8 mouse cellular contexts compared by ENCODE assay signal in the genomic region with DNA sequence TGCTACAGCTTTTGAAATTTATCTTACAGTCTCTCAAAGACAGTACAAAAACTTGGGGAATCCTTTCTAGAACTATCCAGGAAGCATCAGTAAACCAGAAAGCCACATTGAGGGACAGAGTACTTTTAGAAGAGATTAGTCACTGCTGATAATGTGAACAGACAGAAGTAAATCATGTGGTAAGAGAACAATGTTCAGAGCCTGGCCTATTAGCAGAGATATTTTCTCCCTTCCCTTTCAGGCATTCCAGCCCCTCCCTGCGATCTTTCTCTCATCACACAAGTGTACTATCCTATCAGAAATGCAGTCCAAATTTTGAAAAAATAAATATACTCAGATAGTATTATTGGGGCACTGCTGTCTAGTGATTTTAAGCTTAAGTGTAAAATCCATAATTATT. TPM values are rescaled to one million over a fixed set of nuclear protein-coding genes. Genes with fewer than 3 reads are reported as not detected.
DNase-seq lines count a peak whose midpoint lies in the region; ATAC-seq lines count a peak whose summit lies in the region.

No protein-coding gene starts in this region.

- no peaks in the 10 kb centered on the region for H3K36me3 ChIP-seq in heart, embryonic 11.5 days (ENCODE audit: control insufficient read depth, insufficient read depth, low read length)
- H3K36me3 ChIP-seq in forebrain, embryonic 14.5 days (ENCODE audit: control insufficient read depth, insufficient read depth, low read length) = no peaks in the 10 kb centered on the region
- no peaks in the 10 kb centered on the region for H3K36me3 ChIP-seq in liver, embryonic 15.5 days (replicated peaks)

- WGBS in heart, embryonic 11.5 days (ENCODE audit: insufficient replicate concordance) = 83% methylated on average over 1 of the region's 1 CpGs
- 82% methylated on average over 1 of the region's 1 CpGs for WGBS in forebrain, embryonic 14.5 days
- 31% methylated on average over 1 of the region's 1 CpGs for WGBS in liver, embryonic 15.5 days (ENCODE audit: insufficient replicate concordance)

- H3K27me3 ChIP-seq in heart, embryonic 11.5 days (ENCODE audit: control insufficient read depth, insufficient read depth, low read length) = no peaks in the 10 kb centered on the region
- H3K27me3 ChIP-seq in forebrain, embryonic 14.5 days (replicated peaks; ENCODE audit: control insufficient read depth, insufficient read depth, low read length) = no peaks in the 10 kb centered on the region
- H3K27me3 ChIP-seq in liver, embryonic 15.5 days = no peaks in the 10 kb centered on the region

- H3K4me3 ChIP-seq in heart, embryonic 11.5 days (ENCODE audit: low read depth, low read length) = peak overlapping the region; percentile 61
- H3K4me3 ChIP-seq in forebrain, embryonic 14.5 days (ENCODE audit: low read depth, low read length) = peak overlapping the region; percentile 50
- peak overlapping the region; percentile 52; the same call in 1 of the 2 replicates for H3K4me3 ChIP-seq in liver, embryonic 15.5 days (replicated peaks)

- no peak for ATAC-seq in heart, embryonic 11.5 days (replicated peaks; ENCODE audit: insufficient number of reproducible peaks, low FRiP score, low TSS enrichment)
- ATAC-seq in forebrain, embryonic 14.5 days = no peak
- no peak for ATAC-seq in liver, embryonic 15.5 days (ENCODE audit: insufficient read depth)
- no peak for ATAC-seq in megakaryocyte progenitor cell, adult 5-6 weeks (replicated peaks; ENCODE audit: poor library complexity)

- H3K4me2 ChIP-seq in heart, embryonic 11.5 days = peak overlapping the region; percentile 68
- peak overlapping the region; percentile 64 for H3K4me2 ChIP-seq in forebrain, embryonic 14.5 days (ENCODE audit: low read length)
- H3K4me2 ChIP-seq in liver, embryonic 15.5 days = 0 out of 2 replicates have a peak overlapping the region, but pooled peaks have one; percentile 62

- no peaks in the 10 kb centered on the region for H3K4me1 ChIP-seq in heart, embryonic 11.5 days (ENCODE audit: control insufficient read depth, insufficient read depth, low read length)
- peaks cover 3% of the 10 kb centered on the region for H3K4me1 ChIP-seq in forebrain, embryonic 14.5 days (ENCODE audit: control insufficient read depth, insufficient read depth, low read length)
- peaks cover 4% of the 10 kb centered on the region for H3K4me1 ChIP-seq in liver, embryonic 15.5 days (replicated peaks)

- H3K27ac ChIP-seq in heart, embryonic 11.5 days (ENCODE audit: low read depth, low read length) = no peak overlapping the region
- no peak overlapping the region for H3K27ac ChIP-seq in forebrain, embryonic 14.5 days (ENCODE audit: low read depth, low read length)
- no peak overlapping the region for H3K27ac ChIP-seq in liver, embryonic 15.5 days (replicated peaks)

- H3K9me3 ChIP-seq in heart, embryonic 11.5 days (replicated peaks; ENCODE audit: control insufficient read depth, low read length) = no peaks in the 10 kb centered on the region
- no peaks in the 10 kb centered on the region for H3K9me3 ChIP-seq in forebrain, embryonic 14.5 days (replicated peaks; ENCODE audit: control insufficient read depth, low read length)
- no peaks in the 10 kb centered on the region for H3K9me3 ChIP-seq in liver, embryonic 15.5 days (replicated peaks)

- no peak for DNase-seq in heart, postnatal 4 days
- DNase-seq in A20 (ENCODE audit: low read depth, low spot score) = peak; percentile 8
- no peak for DNase-seq in forebrain, embryonic 14.5 days (ENCODE audit: low spot score)
- no peak for DNase-seq in cerebellum, adult 18-20 months
- no peak for DNase-seq in thymus, adult 18-20 months

- H3K9ac ChIP-seq in heart, embryonic 11.5 days (ENCODE audit: low read depth, low read length) = no peak overlapping the region
- peak overlapping the region; percentile 71 for H3K9ac ChIP-seq in forebrain, embryonic 14.5 days (ENCODE audit: low read length)
- H3K9ac ChIP-seq in liver, embryonic 15.5 days = no peak overlapping the region

RNA-seq across cellular contexts. Expression of a gene that starts 0.9 kb away (rescaled TPM):
- polyA plus RNA-seq in heart, embryonic 11.5 days (2014; fragmentation: Nextera tagmentation; extraction: Ambion mirVana) = 2.4 and 2.9 TPM in 2 replicates
- 1 to 10 TPM; 6.1 to 6.4 TPM for total RNA-seq in heart, postnatal 4 days (2021)
- 4.4 and 5.6 TPM in 2 replicates for polyA plus RNA-seq in forebrain, embryonic 14.5 days (2014; fragmentation: Nextera tagmentation; extraction: Ambion mirVana)
- 1.4 and 1.5 TPM in 2 replicates for polyA plus RNA-seq in liver, embryonic 15.5 days (2015; fragmentation: Nextera tagmentation; extraction: Ambion mirVana)
- total RNA-seq in megakaryocyte progenitor cell, adult 5-6 weeks (2015) = 19.3 TPM in 2 replicates
- total RNA-seq in megakaryocyte progenitor cell, adult 5-6 weeks (2017) = 12.3 and 20.4 TPM in 2 replicates

RNA-seq across cellular contexts. Expression of a gene that starts 26.9 kb away (rescaled TPM):
- polyA plus RNA-seq in heart, embryonic 11.5 days (2014; fragmentation: Nextera tagmentation; extraction: Ambion mirVana) = 3.6 and 4.7 TPM in 2 replicates
- total RNA-seq in heart, postnatal 4 days (2021) = 1 to 10 TPM; 2.5 to 2.8 TPM
- polyA plus RNA-seq in forebrain, embryonic 14.5 days (2014; fragmentation: Nextera tagmentation; extraction: Ambion mirVana) = 9.8 and 11.8 TPM in 2 replicates
- polyA plus RNA-seq in liver, embryonic 15.5 days (2015; fragmentation: Nextera tagmentation; extraction: Ambion mirVana) = 0.96 and 1.3 TPM in 2 replicates
- 8.0 and 9.5 TPM in 2 replicates for total RNA-seq in megakaryocyte progenitor cell, adult 5-6 weeks (2015)
- 6.7 and 8.7 TPM in 2 replicates for total RNA-seq in megakaryocyte progenitor cell, adult 5-6 weeks (2017)

RNA-seq across cellular contexts. Expression of a gene that starts 41.2 kb away (rescaled TPM):
- polyA plus RNA-seq in heart, embryonic 11.5 days (2014; fragmentation: Nextera tagmentation; extraction: Ambion mirVana) = 6.8 and 9.6 TPM in 2 replicates
- total RNA-seq in heart, postnatal 4 days (2021) = 1 to 10 TPM; 7.5 to 8.2 TPM
- 9.9 and 15.0 TPM in 2 replicates for polyA plus RNA-seq in forebrain, embryonic 14.5 days (2014; fragmentation: Nextera tagmentation; extraction: Ambion mirVana)
- polyA plus RNA-seq in liver, embryonic 15.5 days (2015; fragmentation: Nextera tagmentation; extraction: Ambion mirVana) = 1.8 and 2.0 TPM in 2 replicates
- total RNA-seq in megakaryocyte progenitor cell, adult 5-6 weeks (2015) = 12.8 and 14.1 TPM in 2 replicates
- 12.1 and 20.7 TPM in 2 replicates for total RNA-seq in megakaryocyte progenitor cell, adult 5-6 weeks (2017)

RNA-seq across cellular contexts. Expression of a gene that starts 51.4 kb away (rescaled TPM):
- polyA plus RNA-seq in heart, embryonic 11.5 days (2014; fragmentation: Nextera tagmentation; extraction: Ambion mirVana) = 2.8 TPM in 2 replicates
- under 1 TPM; 0.17 to 0.43 TPM for total RNA-seq in heart, postnatal 4 days (2021)
- polyA plus RNA-seq in forebrain, embryonic 14.5 days (2014; fragmentation: Nextera tagmentation; extraction: Ambion mirVana) = 4.0 TPM in 2 replicates
- polyA plus RNA-seq in liver, embryonic 15.5 days (2015; fragmentation: Nextera tagmentation; extraction: Ambion mirVana) = 0.53 TPM in 2 replicates
- total RNA-seq in megakaryocyte progenitor cell, adult 5-6 weeks (2015) = 3.6 and 4.4 TPM in 2 replicates
- total RNA-seq in megakaryocyte progenitor cell, adult 5-6 weeks (2017) = 1.2 and 2.1 TPM in 2 replicates
